8 mouse cellular contexts compared by ENCODE assay signal in the genomic region with DNA sequence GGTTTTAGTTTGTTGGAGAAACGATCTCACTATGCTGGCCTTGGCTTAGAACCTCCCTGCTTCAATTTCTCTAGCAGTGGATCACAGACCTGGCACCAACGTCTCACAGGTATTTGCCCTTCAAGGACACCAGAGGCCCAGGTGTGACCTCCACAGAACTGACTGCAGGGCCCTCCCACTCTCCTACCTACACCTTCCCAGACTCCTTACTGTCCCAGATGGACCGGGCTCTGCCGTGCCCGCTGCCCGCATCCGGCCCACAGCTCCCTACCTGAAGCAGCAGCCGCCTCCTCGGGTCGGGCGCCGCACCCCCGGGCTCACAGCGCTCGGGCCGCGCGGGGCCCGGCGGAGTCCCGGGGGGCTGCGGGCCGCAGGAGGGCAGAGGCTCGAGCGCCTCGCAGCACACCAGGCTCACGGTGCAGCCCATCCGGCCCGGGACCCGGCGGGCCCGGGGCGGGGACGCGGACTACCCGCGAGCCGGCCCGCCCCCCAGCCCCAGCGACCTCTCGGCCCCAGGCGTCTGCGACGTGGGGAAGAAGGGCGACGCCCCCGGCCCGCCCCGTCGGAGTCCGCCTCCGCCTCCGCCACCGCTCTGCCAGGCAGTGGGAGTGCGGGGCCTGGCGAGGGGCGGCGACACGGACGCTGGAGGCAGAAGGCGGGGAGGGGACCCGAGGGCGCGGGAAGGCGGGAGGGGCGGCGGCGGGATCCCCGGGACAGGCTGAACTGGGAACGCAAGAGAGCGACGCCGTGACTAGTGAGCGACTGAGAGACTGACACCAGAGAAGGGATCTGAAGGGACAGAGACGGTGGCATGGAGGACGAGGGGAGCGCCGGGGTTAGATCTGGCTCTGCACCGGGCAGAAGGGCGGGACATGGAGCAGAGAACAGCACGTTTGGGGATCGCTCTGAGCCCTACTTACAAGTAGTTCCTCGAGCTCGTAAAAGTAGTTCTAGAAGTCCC. TPM values are rescaled to one million over a fixed set of nuclear protein-coding genes. Genes with fewer than 3 reads are reported as not detected.
DNase-seq lines count a peak whose midpoint lies in the region; ATAC-seq and TF ChIP-seq lines count a peak whose summit lies in the region.

A gene (minus strand): TSS at position 429 of the 961 bp plus-strand sequence.

- DNase-seq in CH12.LX (ENCODE audit: extremely low read depth), result no peak
- DNase-seq in adrenal gland, adult 8-10 months, result no peak
- no peak for DNase-seq in forebrain, postnatal 0 days
- no peak for DNase-seq in left cerebral cortex, adult 8-10 months (ENCODE audit: low spot score in 2 of 2)
- peak; percentile 72 to 84 for DNase-seq in lung, postnatal 4 days
- peak; percentile 10 to 40 for DNase-seq in spleen, postnatal 10 days (ENCODE audit: low spot score in 2 of 2)
- DNase-seq in cerebellum, adult 11 months, result no peak

- in situ Hi-C loops in CH12.LX (cut with MboI; ENCODE audit: low pct_ligation_motif_present, low pct_unique_long_range_greater_than_20kb, low sequenced_read_pairs), result no loop called here

- no peak for TF ChIP-seq RAD21 in CH12.LX (IDR thresholded peaks at IDR 0.05; ENCODE audit: low read depth, low read length)

- TF ChIP-seq CTCF in CH12.LX (conservative IDR thresholded peaks at IDR 0.05 in 1 of 2, IDR thresholded peaks at IDR 0.05 in 1 of 2; ENCODE audit: low read depth in 2 of 2, low read length in 2 of 2), result no peak
- no peak for TF ChIP-seq CTCF in forebrain, postnatal 0 days (IDR thresholded peaks at IDR 0.05; ENCODE audit: low read depth)

- dilution Hi-C loops in CH12.LX (cut with MboI; ENCODE audit: extremely low pct_ligation_motif_present, extremely low pct_unique_long_range_greater_than_20kb, low sequenced_read_pairs), result no loop called here

- H3K4me1 ChIP-seq in CH12.LX (ENCODE audit: control insufficient read depth in 1 of 2, insufficient read depth in 2 of 2), result peaks cover 2 to 12% of the 10 kb centered on the region in 2 experiments; a peak in 2 of 4 replicates
- H3K4me1 ChIP-seq in forebrain, postnatal 0 days (ENCODE audit: insufficient read depth), result 0 out of 2 replicates have a peak, but pooled peaks cover 6% of the 10 kb centered on the region
- peaks cover 25% of the 10 kb centered on the region for H3K4me1 ChIP-seq in hindbrain, embryonic 12.5 days

- no peak for TF ChIP-seq POLR2A in CH12.LX (IDR thresholded peaks at IDR 0.05; ENCODE audit: low read depth, low read length)

- no peaks in the 10 kb centered on the region for H3K36me3 ChIP-seq in CH12.LX (replicated peaks in 1 of 2; ENCODE audit: control insufficient read depth in 1 of 2, insufficient read depth in 1 of 2, low read length in 1 of 2)
- no peaks in the 10 kb centered on the region for H3K36me3 ChIP-seq in forebrain, postnatal 0 days (ENCODE audit: insufficient read depth)
- H3K36me3 ChIP-seq in hindbrain, embryonic 12.5 days, result no peaks in the 10 kb centered on the region

- no peak within 1 kb of the TSS for H3K9ac ChIP-seq in CH12.LX (ENCODE audit: insufficient read depth, low read depth)
- peak within 1 kb of the TSS; percentile 25 for H3K9ac ChIP-seq in forebrain, postnatal 0 days
- peak within 1 kb of the TSS; percentile 75 for H3K9ac ChIP-seq in hindbrain, embryonic 12.5 days

- H3K27ac ChIP-seq in CH12.LX (ENCODE audit: insufficient read depth, low read depth), result no peak within 1 kb of the TSS
- H3K27ac ChIP-seq in forebrain, postnatal 0 days (ENCODE audit: low read depth, low read length), result no peak within 1 kb of the TSS
- no peak within 1 kb of the TSS for H3K27ac ChIP-seq in hindbrain, embryonic 12.5 days

- H3K9me3 ChIP-seq in CH12.LX (replicated peaks; ENCODE audit: low read length), result no peaks in the 10 kb centered on the region
- H3K9me3 ChIP-seq in forebrain, postnatal 0 days (ENCODE audit: low read length), result no peaks in the 10 kb centered on the region
- H3K9me3 ChIP-seq in hindbrain, embryonic 12.5 days (replicated peaks), result no peaks in the 10 kb centered on the region

- H3K27me3 ChIP-seq in CH12.LX (replicated peaks), result peaks cover 83% of the 10 kb centered on the region
- peaks cover 11% of the 10 kb centered on the region for H3K27me3 ChIP-seq in forebrain, postnatal 0 days (ENCODE audit: insufficient read depth, low read length)
- peaks cover 27% of the 10 kb centered on the region for H3K27me3 ChIP-seq in hindbrain, embryonic 12.5 days

- H3K79me2 ChIP-seq in CH12.LX (replicated peaks; ENCODE audit: control insufficient read depth, extremely low read depth, insufficient read depth, poor library complexity, severe bottlenecking), result no peaks in the 10 kb centered on the region

- no peak for TF ChIP-seq EP300 in CH12.LX (IDR thresholded peaks at IDR 0.05; ENCODE audit: low read length)

- peak; percentile 55; the same call in 1 of the 2 replicates for ATAC-seq in forebrain, postnatal 0 days
- ATAC-seq in hindbrain, embryonic 12.5 days (ENCODE audit: low FRiP score), result peak; percentile 65

- WGBS in forebrain, postnatal 0 days, result 2% methylated on average over 75 of the region's 84 CpGs
- 1% methylated on average over 79 of the region's 84 CpGs for WGBS in hindbrain, embryonic 12.5 days

- H3K4me3 ChIP-seq in CH12.LX (replicated peaks in 1 of 3; ENCODE audit: low read depth in 2 of 3, low read length in 2 of 3, poor library complexity in 1 of 3), result peak within 1 kb of the TSS in 2 of 3 experiments; percentile 10 to 19
- peak within 1 kb of the TSS; percentile 43 for H3K4me3 ChIP-seq in forebrain, postnatal 0 days (ENCODE audit: low read depth, low read length)
- peak within 1 kb of the TSS; percentile 48 for H3K4me3 ChIP-seq in hindbrain, embryonic 12.5 days

- H3K4me2 ChIP-seq in CH12.LX (ENCODE audit: insufficient read depth, low read depth, poor library complexity, severe bottlenecking), result peak within 1 kb of the TSS; percentile 90
- peak within 1 kb of the TSS; percentile 78 for H3K4me2 ChIP-seq in forebrain, postnatal 0 days (ENCODE audit: low read depth)
- H3K4me2 ChIP-seq in hindbrain, embryonic 12.5 days (replicated peaks), result peak within 1 kb of the TSS; percentile 94

TF ChIP-seq in CH12.LX, 34 proteins besides CTCF, POLR2A, EP300 and RAD21:
- no peak for TF ChIP-seq NRF1 (IDR thresholded peaks at IDR 0.05; ENCODE audit: low read depth, low read length)
- no peak for TF ChIP-seq IRF4 (IDR thresholded peaks at IDR 0.05; ENCODE audit: low read depth, low read length)
- no peak for TF ChIP-seq ZC3H11A (IDR thresholded peaks at IDR 0.05; ENCODE audit: low read depth, low read length)
- TF ChIP-seq NELFE (IDR thresholded peaks at IDR 0.05; ENCODE audit: low read depth, low read length), result no peak
- TF ChIP-seq BHLHE40 (IDR thresholded peaks at IDR 0.05; ENCODE audit: low read depth, low read length), result no peak
- no peak for TF ChIP-seq MAZ (IDR thresholded peaks at IDR 0.05; ENCODE audit: low read depth, low read length)
- no peak for TF ChIP-seq USF2 (conservative IDR thresholded peaks at IDR 0.05; ENCODE audit: low read depth, low read length)
- TF ChIP-seq SMC3 (IDR thresholded peaks at IDR 0.05; ENCODE audit: low read depth, low read length), result no peak
- no peak for TF ChIP-seq MEF2A (IDR thresholded peaks at IDR 0.05; ENCODE audit: borderline replicate concordance, low read depth, low read length)
- no peak for TF ChIP-seq MAFK (IDR thresholded peaks at IDR 0.05; ENCODE audit: insufficient replicate concordance, low read length)

RNA-seq across cellular contexts. Expression of the gene that starts here (rescaled TPM):
- 0.89 and 1.0 TPM in 2 replicates for total RNA-seq in CH12.LX (2012; rRNA removed)
- total RNA-seq in CH12.LX (2014; rRNA removed), result 0.40 and 0.89 TPM in 2 replicates
- 2.5 and 3.6 TPM in 2 replicates for polyA plus RNA-seq in CH12.LX (2012; ENCODE audit: insufficient read length, low read depth)
- total RNA-seq in adrenal gland, adult 8-10 months (2022), result 100 to 1,000 TPM; 461 to 578 (median 489) TPM
- 10.2 and 21.8 TPM in 2 replicates for total RNA-seq in forebrain, postnatal 0 days (2014; rRNA removed)
- 6.0 and 7.0 TPM in 2 replicates for polyA plus RNA-seq in forebrain, postnatal 0 days (2015; fragmentation: Nextera tagmentation; extraction: Ambion mirVana)
- 26.1 and 28.3 TPM in 2 replicates for polyA plus RNA-seq in hindbrain, embryonic 12.5 days (2016; fragmentation: Nextera tagmentation; extraction: Ambion mirVana)
- total RNA-seq in left cerebral cortex, adult 8-10 months (2022), result 10 to 100 TPM; 40.6 to 59.2 (median 49.2) TPM

Comparison
In these comparisons a context has a peak if more than half of its experiments do, and no peak if none do; other contexts are left out.
1. DNase-seq: peak in lung, postnatal 4 days (2 of 2) and spleen, postnatal 10 days (2 of 2); none in CH12.LX (single experiment), adrenal gland, adult 8-10 months (single experiment), forebrain, postnatal 0 days (single experiment), left cerebral cortex, adult 8-10 months (0 of 2) and cerebellum, adult 11 months (single experiment).
2. Peak in every context shown above with its lines, with median percentiles within 50 percentile points of each other: H3K4me2 ChIP-seq and H3K4me3 ChIP-seq.